Mouse (Mus musculus) CH12.LX (cell line): ENCODE results near the gene Dab1. TPM values are rescaled to one million over a fixed set of nuclear protein-coding genes. Genes with fewer than 3 reads are reported as not detected.

Experiments
- DNase-seq: peaks from one replicate; pipeline ENCODE4 v3.0.0-alpha.2; 2013; ENCODE audit errors: extremely low read depth
- H3K27ac ChIP-seq: 2 replicates; pipeline ENCODE4 v1.5.1; 2012; ENCODE audit warnings: low read depth, mild to moderate bottlenecking, control low read depth, moderate library complexity; ENCODE audit not compliant: insufficient read depth
- H3K27me3 ChIP-seq: replicated peaks from 2 replicates; pipeline ENCODE3; 2012; ENCODE audit warnings: inconsistent platforms
- H3K36me3 ChIP-seq, 2 experiments: replicated peaks in 1 of 2; 2 replicates each; pipeline versions ENCODE3 to v1.6.1; 2012; ENCODE audit warnings: inconsistent platforms in 1 of 2, low read length in 1 of 2, mild to moderate bottlenecking in 1 of 2, mixed read lengths in 1 of 2, moderate library complexity in 1 of 2; ENCODE audit not compliant: control insufficient read depth in 1 of 2, insufficient read depth in 1 of 2
- H3K4me1 ChIP-seq, 2 experiments: 2 replicates each; pipeline ENCODE4 v1.6.1; 2012; ENCODE audit warnings: inconsistent platforms in 1 of 2, moderate library complexity in 1 of 2; ENCODE audit not compliant: insufficient read depth in 2 of 2, control insufficient read depth in 1 of 2
- H3K4me2 ChIP-seq: 2 replicates; pipeline ENCODE4 v1.6.1; 2012; ENCODE audit warnings: low read depth, mild to moderate bottlenecking, control low read depth; ENCODE audit not compliant: poor library complexity, insufficient read depth, severe bottlenecking
- H3K4me3 ChIP-seq, 3 experiments: fragments of 150-350 bp in 1 of 3; sonication (generic) in 1 of 3; replicated peaks in 1 of 3; 2 replicates each; pipeline versions ENCODE3 to v1.5.1; 2011 to 2012; ENCODE audit warnings: low read depth in 2 of 3, low read length in 2 of 3, mild to moderate bottlenecking in 2 of 3, moderate library complexity in 2 of 3, control low read depth in 1 of 3, improper control_type of control experiment in 1 of 3, inconsistent platforms in 1 of 3, mixed read lengths in 1 of 3; ENCODE audit not compliant: poor library complexity in 1 of 3
- H3K79me2 ChIP-seq: replicated peaks from 2 replicates; pipeline ENCODE4 v1.6.1; 2012; ENCODE audit warnings: mild to moderate bottlenecking, moderate library complexity; ENCODE audit not compliant: control insufficient read depth, poor library complexity, insufficient read depth, severe bottlenecking; ENCODE audit errors: extremely low read depth
- H3K9ac ChIP-seq: 2 replicates; pipeline ENCODE4 v1.6.1; 2012; ENCODE audit warnings: low read depth, mild to moderate bottlenecking, control low read depth, moderate library complexity; ENCODE audit not compliant: insufficient read depth
- H3K9me3 ChIP-seq: replicated peaks from 2 replicates; pipeline ENCODE3; 2012; ENCODE audit warnings: low read length, inconsistent platforms, mixed read lengths
- BHLHE40 ChIP-seq: IDR thresholded peaks from 2 replicates; pipeline ENCODE4 v1.6.1; 2011; ENCODE audit warnings: mild to moderate bottlenecking, low read depth, low read length, improper control_type of control experiment
- CHD2 ChIP-seq: IDR thresholded peaks from 2 replicates; pipeline ENCODE4 v1.6.1; 2011; ENCODE audit warnings: low read length, improper control_type of control experiment
- EP300 ChIP-seq: IDR thresholded peaks from 2 replicates; pipeline ENCODE4 v1.6.1; 2011; ENCODE audit warnings: low read length, improper control_type of control experiment
- ETS1 ChIP-seq: conservative IDR thresholded peaks from 2 replicates; pipeline ENCODE4 v1.6.1; 2012; ENCODE audit warnings: low read depth, mild to moderate bottlenecking, inconsistent platforms, low read length, improper control_type of control experiment, moderate library complexity
- HCFC1 ChIP-seq: IDR thresholded peaks from 2 replicates; pipeline ENCODE4 v1.6.1; 2012; ENCODE audit warnings: low read depth, mild to moderate bottlenecking, inconsistent platforms, low read length, improper control_type of control experiment
- IRF4 ChIP-seq: IDR thresholded peaks from 2 replicates; pipeline ENCODE4 v1.6.1; 2014; ENCODE audit warnings: low read depth, mild to moderate bottlenecking, inconsistent platforms, low read length, improper control_type of control experiment
- JUND ChIP-seq: conservative IDR thresholded peaks from 2 replicates; pipeline ENCODE4 v1.6.1; 2011; ENCODE audit warnings: low read depth, low read length, improper control_type of control experiment
- MXI1 ChIP-seq: IDR thresholded peaks from 2 replicates; pipeline ENCODE4 v1.6.1; 2011; ENCODE audit warnings: mild to moderate bottlenecking, low read depth, low read length, improper control_type of control experiment
- PAX5 ChIP-seq: IDR thresholded peaks from 2 replicates; pipeline ENCODE4 v1.6.1; 2012; ENCODE audit warnings: low read length, inconsistent platforms, mixed read lengths
- POLR2A ChIP-seq: IDR thresholded peaks from 2 replicates; pipeline ENCODE4 v1.6.1; 2011; ENCODE audit warnings: low read depth, mild to moderate bottlenecking, improper control_type of control experiment, low read length
- SIN3A ChIP-seq: IDR thresholded peaks from 2 replicates; pipeline ENCODE4 v1.6.1; 2012; ENCODE audit warnings: low read length, improper control_type of control experiment, inconsistent platforms
- SMC3 ChIP-seq: IDR thresholded peaks from 2 replicates; pipeline ENCODE4 v1.6.1; 2011; ENCODE audit warnings: low read depth, low read length, improper control_type of control experiment
- TBP ChIP-seq: conservative IDR thresholded peaks from 2 replicates; pipeline ENCODE4 v1.6.1; 2011; ENCODE audit warnings: low read depth, low read length, improper control_type of control experiment
- ZC3H11A ChIP-seq: IDR thresholded peaks from 2 replicates; pipeline ENCODE4 v1.6.1; 2012; ENCODE audit warnings: low read depth, mild to moderate bottlenecking, inconsistent platforms, low read length, improper control_type of control experiment
- ZMIZ1 ChIP-seq: IDR thresholded peaks from 2 replicates; pipeline ENCODE4 v1.6.1; 2012; ENCODE audit warnings: low read depth, mild to moderate bottlenecking, inconsistent platforms, low read length, improper control_type of control experiment
- ZNF384 ChIP-seq: IDR thresholded peaks from 2 replicates; pipeline ENCODE4 v1.6.1; 2012; ENCODE audit warnings: low read depth, low read length, improper control_type of control experiment, inconsistent platforms
- dilution Hi-C: fragments of 300-500 bp; cut with MboI; formaldehyde crosslinking; loops from 2 replicates; pipeline ENCODE4 v1.14.3; 2020; ENCODE audit warnings: low sequenced_read_pairs; ENCODE audit not compliant: extremely low pct_unique_long_range_greater_than_20kb, extremely low pct_ligation_motif_present
- in situ Hi-C: fragments of 300-500 bp; cut with MboI; formaldehyde crosslinking; loops from 3 replicates; pipeline ENCODE4 v1.14.3; 2019; ENCODE audit warnings: low sequenced_read_pairs, low pct_ligation_motif_present, low pct_unique_long_range_greater_than_20kb, mixed read lengths
- polyA plus RNA-seq: library from polyadenylated mRNA; unstranded; fragments of >175 nt; gene quantifications from 2 replicates; pipeline ENCODE4 v1.2.1, GENCODE M21; 2012; ENCODE audit warnings: low read depth; ENCODE audit not compliant: insufficient read length
- total RNA-seq, 2 experiments: library from RNA; depleted of rRNA; stranded (reverse); fragments of 300-350 nt in 1 of 2; fragments of >200 nt in 1 of 2; gene quantifications; 2 replicates each; pipeline ENCODE4 v1.2.3; 2012 to 2014

Dab1 gene
- total and polyA plus RNA-seq, 3 experiments = not detected

GRCm38 (mm10) chr4:104269422-104270172 is 650.4 kb downstream of the Dab1 start:
- H3K9ac ChIP-seq = no peak overlapping the region
- dilution Hi-C loops = no loop called here
- peaks cover 16% of the 10 kb centered on the region for H3K9me3 ChIP-seq

DNA sequence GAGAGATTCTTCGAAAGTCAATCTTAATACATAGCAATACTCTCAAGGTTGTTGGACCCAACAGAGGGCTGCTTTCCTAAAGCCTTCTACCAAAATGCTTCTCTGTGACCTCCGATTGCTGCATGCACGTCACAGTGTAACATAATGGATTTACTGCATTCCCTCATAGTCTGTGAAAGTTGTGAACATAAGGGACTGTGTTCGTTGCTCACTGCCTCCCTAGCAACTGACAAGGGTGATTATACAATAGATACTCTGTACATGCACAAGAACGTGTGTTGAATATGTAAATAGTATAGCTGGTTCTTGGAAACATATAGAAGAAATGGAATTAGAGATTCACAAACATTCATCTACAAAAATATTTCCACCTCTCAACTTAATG is 651.0 kb downstream of the Dab1 start:
- no peak for TF ChIP-seq ETS1
- TF ChIP-seq ZMIZ1 = no peak
- TF ChIP-seq TBP = no peak
- TF ChIP-seq PAX5 = no peak
- no peak for TF ChIP-seq IRF4
- TF ChIP-seq, all 38 proteins: peak for 0
- DNase-seq = no peak
- no peaks in the 10 kb centered on the region for H3K4me1 ChIP-seq
- no peak overlapping the region for H3K9ac ChIP-seq
- H3K4me3 ChIP-seq = no peak overlapping the region
- in situ Hi-C loops = no loop called here
- no peaks in the 10 kb centered on the region for H3K79me2 ChIP-seq
- no peak overlapping the region for H3K4me2 ChIP-seq
- H3K27me3 ChIP-seq = no peaks in the 10 kb centered on the region
- dilution Hi-C loops = no loop called here
- H3K27ac ChIP-seq = no peak overlapping the region
- H3K36me3 ChIP-seq = no peaks in the 10 kb centered on the region
- peaks cover 18% of the 10 kb centered on the region for H3K9me3 ChIP-seq

More at GRCm38 (mm10) chr4:104269422-104270172, 650.4 kb downstream of the Dab1 start:
- Histone ChIP-seq H3K79me2 (no peaks in the 10 kb centered on the region), H3K4me1 (no peaks in the 10 kb centered on the region), H3K27me3 (no peaks in the 10 kb centered on the region), H3K27ac (no peak overlapping the region), H3K4me3 (no peak overlapping the region), H3K4me2 (no peak overlapping the region), H3K36me3 (no peaks in the 10 kb centered on the region)
- no peak for DNase-seq
- in situ Hi-C loops = no loop called here
- TF ChIP-seq PAX5 (no peak), EP300 (no peak), MXI1 (no peak), POLR2A (no peak), SIN3A (no peak), BHLHE40 (no peak), ZC3H11A (no peak), HCFC1 (no peak), ZMIZ1 (no peak), JUND (no peak), ZNF384 (no peak)

DNA sequence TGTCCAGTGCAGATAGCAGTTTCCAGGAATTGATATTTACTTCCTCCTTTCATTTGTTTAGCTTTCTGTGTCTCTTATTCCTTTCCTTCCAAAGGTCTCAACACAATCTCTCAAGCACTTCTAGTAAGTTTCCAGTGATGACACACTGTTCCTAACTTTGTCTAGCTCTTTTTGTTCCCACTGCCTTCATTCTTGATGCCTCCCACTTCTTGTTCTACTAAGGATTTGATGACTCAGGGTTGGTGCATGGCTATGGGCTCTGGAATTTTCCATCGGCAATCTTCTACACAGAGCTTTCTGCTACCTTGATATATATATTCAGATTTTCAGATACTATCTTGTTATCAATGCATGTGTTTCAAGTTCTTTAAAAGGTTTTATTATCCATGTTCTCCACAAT is 656.1 kb downstream of the Dab1 start:
- dilution Hi-C loops = no loop called here
- in situ Hi-C loops = no loop called here

More for the DNA sequence above, 656.1 kb downstream of the Dab1 start:
- no peaks in the 10 kb centered on the region for H3K79me2 ChIP-seq
- H3K4me1 ChIP-seq = no peaks in the 10 kb centered on the region
- no peak overlapping the region for H3K4me3 ChIP-seq
- TF ChIP-seq SMC3 = no peak
- TF ChIP-seq CHD2 = no peak
- no peak for TF ChIP-seq ETS1
- TF ChIP-seq, all 38 proteins: peak for 0
- H3K27me3 ChIP-seq = no peaks in the 10 kb centered on the region
- H3K9ac ChIP-seq = no peak overlapping the region
- no peak overlapping the region for H3K27ac ChIP-seq
- peaks cover 46% of the 10 kb centered on the region for H3K9me3 ChIP-seq
- no peak for DNase-seq
- H3K4me2 ChIP-seq = no peak overlapping the region
- H3K36me3 ChIP-seq = no peaks in the 10 kb centered on the region
